Mouse (Mus musculus): Measurements from ENCODE around the gene Phf13.

GRCm38 (mm10) chr4:151985886-151986285 lies 10.2 kb downstream of the Phf13 start:
- TF ChIP-seq CTCF (IDR thresholded peaks at IDR 0.05; ENCODE audit: extremely low read depth, insufficient read depth, low read length) (no peak), POLR2A (IDR thresholded peaks at IDR 0.05; ENCODE audit: extremely low read depth, insufficient read depth, low read length) (no peak)
